Mouse (Mus musculus): ENCODE measurements at regions not wholly inside any gene's neighbourhood (a gene's known extent, or its start where the extent isn't known, plus 50 kb on each side); places are given as distances from the start of the nearest gene placed in this dataset.
A peak's percentile ranks its signal among the peaks of the same experiment; 100 is the strongest.

- no peak for DNase-seq (ENCODE audit: low spot score in 2 of 2)
Measured at GRCm38 (mm10) chr3:22995833-22996232, 919.4 kb downstream of the Tbl1xr1 start.

GRCm38 (mm10) chr3:23001071-23001470 is 924.6 kb downstream of the Tbl1xr1 start:
- peak; percentile 3 to 12 for DNase-seq (ENCODE audit: low spot score in 2 of 2)

- no peak for DNase-seq (ENCODE audit: low spot score in 2 of 2)
Measured at GRCm38 (mm10) chr3:23032064-23032463, 955.6 kb downstream of the Tbl1xr1 start.

- DNase-seq (ENCODE audit: low spot score in 2 of 2), result peak in 1 of 2 experiments; percentile 28
Measured at GRCm38 (mm10) chr3:23063180-23063965, 986.9 kb downstream of the Tbl1xr1 start.

- no peak for DNase-seq (ENCODE audit: low spot score in 2 of 2)
Measured at GRCm38 (mm10) chr3:23071486-23071885, 995.0 kb downstream of the Tbl1xr1 start.
